Mouse (Mus musculus): Measurements from ENCODE around the gene 0610040J01Rik.

DNA sequence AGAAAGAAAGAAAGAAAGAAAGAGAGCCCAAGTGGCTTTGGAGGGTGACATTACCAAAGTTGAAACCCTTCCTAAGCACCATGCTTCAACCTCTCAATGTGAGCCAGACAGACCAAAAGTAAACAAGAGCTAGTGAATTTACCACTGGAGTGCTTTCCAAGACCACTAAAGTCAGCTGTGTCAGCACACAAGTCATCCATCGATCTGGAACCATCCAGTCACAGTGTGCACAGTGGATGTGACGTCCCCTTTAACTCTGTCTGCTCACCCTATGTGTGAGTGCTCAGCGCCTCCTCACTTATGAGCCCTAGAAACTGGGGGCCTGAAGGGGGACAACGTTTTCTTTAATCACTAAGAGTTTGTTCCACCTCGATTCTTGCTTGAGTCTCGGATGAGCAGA is 7.4 kb downstream of the 0610040J01Rik start:
- TF ChIP-seq CTCF (IDR thresholded peaks at IDR 0.05; ENCODE audit: low read depth), result no peak
- no peak for TF ChIP-seq EP300 (IDR thresholded peaks at IDR 0.05; ENCODE audit: low read depth)

Measured in heart, postnatal 0 days (tissue).